Mouse (Mus musculus) lung, postnatal 0 days (tissue): ENCODE results near the gene Pbx2. TPM values are rescaled to one million over a fixed set of nuclear protein-coding genes. Genes with fewer than 3 reads are reported as not detected.

ENCODE experiments used
- ATAC-seq: fragments of 200-750 bp; cut with Nextera tagmentation; 2 replicates; pipeline ENCODE4 v1.8.0; 2017; ENCODE audit warnings: moderate library complexity
- DNase-seq: peaks from one replicate; pipeline ENCODE4 v3.0.0-alpha.2; 2016; ENCODE audit warnings: low spot score
- H3K27ac ChIP-seq: fragments of 300-500 bp; sonication (generic); 2 replicates; pipeline ENCODE4 v1.5.1; 2014; ENCODE audit warnings: antibody characterized with exemption, mild to moderate bottlenecking, low read length, mixed read lengths
- H3K27me3 ChIP-seq: fragments of 300-500 bp; sonication (generic); replicated peaks from 2 replicates; pipeline ENCODE4 v1.6.1; 2014; ENCODE audit warnings: low read length, mixed read lengths; ENCODE audit not compliant: insufficient read depth
- H3K36me3 ChIP-seq: fragments of 300-500 bp; sonication (generic); 2 replicates; pipeline ENCODE4 v1.6.1; 2014; ENCODE audit warnings: low read length, mixed read lengths; ENCODE audit not compliant: insufficient read depth
- H3K4me1 ChIP-seq: fragments of 300-500 bp; sonication (generic); 2 replicates; pipeline ENCODE4 v1.6.1; 2014; ENCODE audit warnings: antibody characterized with exemption, low read depth, low read length, mixed read lengths; ENCODE audit not compliant: insufficient read depth
- H3K4me2 ChIP-seq: fragments of 300-500 bp; sonication (generic); replicated peaks from 2 replicates; pipeline ENCODE4 v1.6.1; 2014; ENCODE audit warnings: low read depth, mild to moderate bottlenecking, low read length, moderate library complexity, mixed read lengths
- H3K4me3 ChIP-seq: fragments of 300-500 bp; sonication (generic); 2 replicates; pipeline ENCODE4 v1.5.1; 2014; ENCODE audit warnings: low read depth, low read length
- H3K9ac ChIP-seq: fragments of 300-500 bp; sonication (generic); replicated peaks from 2 replicates; pipeline ENCODE4 v1.6.1; 2014; ENCODE audit warnings: low read depth, mild to moderate bottlenecking
- H3K9me3 ChIP-seq: fragments of 300-500 bp; sonication (generic); 2 replicates; pipeline ENCODE4 v1.6.1; 2016; ENCODE audit warnings: low read length, mixed read lengths
- CTCF ChIP-seq: IDR thresholded peaks from 2 replicates; pipeline ENCODE4 v1.5.1; 2016; ENCODE audit warnings: antibody characterized with exemption, mild to moderate bottlenecking
- EP300 ChIP-seq: IDR thresholded peaks from 2 replicates; pipeline ENCODE4 v1.6.1; 2016; ENCODE audit warnings: antibody characterized with exemption, mild to moderate bottlenecking, control low read depth
- WGBS: fragments of 180-500 bp; shearing (Covaris S2); extraction: QIAGEN DNeasy Blood & Tissue Kit; methylation state at CpG from one replicate; pipeline ENCODE4 v1.1.7; 2014; 5-methylcytosine and 5-hydroxymethylcytosine counted together
- polyA plus RNA-seq: library from polyadenylated mRNA; unstranded; fragments of >200 nt; fragmentation: Nextera tagmentation; extraction: Ambion mirVana; gene quantifications from 2 replicates; pipeline ENCODE4 v1.2.1, GENCODE M21; 2015

Pbx2 gene
- polyA plus RNA-seq, 1 experiment from 2014 or later, result 15.0 TPM

DNA sequence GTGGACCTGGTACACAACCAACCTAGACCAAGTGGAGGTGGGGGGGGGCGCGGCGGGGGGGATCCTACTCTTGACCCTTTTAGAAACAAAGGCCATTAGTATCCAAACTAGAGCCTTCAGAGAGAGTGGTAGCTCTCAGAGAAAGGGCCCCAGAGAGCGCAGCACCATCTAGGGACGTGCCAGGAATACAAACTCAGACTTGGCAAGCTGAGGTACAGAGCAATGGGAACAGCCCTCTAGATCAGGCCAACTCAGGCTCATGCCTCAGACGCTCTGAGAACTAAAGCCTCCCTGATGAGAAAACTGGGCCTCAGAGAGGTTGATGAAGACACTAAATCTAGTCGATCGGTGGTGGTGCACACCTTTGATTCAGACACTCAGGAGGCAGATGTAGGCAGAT is 5.9 kb upstream of the Pbx2 start:
- peaks cover 22% of the 10 kb centered on the region; the same call in 1 of the 2 replicates for H3K4me1 ChIP-seq
- H3K9ac ChIP-seq, result no peak overlapping the region
- no peak overlapping the region for H3K27ac ChIP-seq
- ATAC-seq (no peak), DNase-seq (no peak)
- 90% methylated on average over 8 of the region's 8 CpGs for WGBS
- no peak overlapping the region for H3K4me3 ChIP-seq
- no peak for TF ChIP-seq EP300
- TF ChIP-seq CTCF, result no peak
- H3K9me3 ChIP-seq, result no peaks in the 10 kb centered on the region
- no peak overlapping the region for H3K4me2 ChIP-seq
- H3K27me3 ChIP-seq, result no peaks in the 10 kb centered on the region
- no peaks in the 10 kb centered on the region for H3K36me3 ChIP-seq

DNA sequence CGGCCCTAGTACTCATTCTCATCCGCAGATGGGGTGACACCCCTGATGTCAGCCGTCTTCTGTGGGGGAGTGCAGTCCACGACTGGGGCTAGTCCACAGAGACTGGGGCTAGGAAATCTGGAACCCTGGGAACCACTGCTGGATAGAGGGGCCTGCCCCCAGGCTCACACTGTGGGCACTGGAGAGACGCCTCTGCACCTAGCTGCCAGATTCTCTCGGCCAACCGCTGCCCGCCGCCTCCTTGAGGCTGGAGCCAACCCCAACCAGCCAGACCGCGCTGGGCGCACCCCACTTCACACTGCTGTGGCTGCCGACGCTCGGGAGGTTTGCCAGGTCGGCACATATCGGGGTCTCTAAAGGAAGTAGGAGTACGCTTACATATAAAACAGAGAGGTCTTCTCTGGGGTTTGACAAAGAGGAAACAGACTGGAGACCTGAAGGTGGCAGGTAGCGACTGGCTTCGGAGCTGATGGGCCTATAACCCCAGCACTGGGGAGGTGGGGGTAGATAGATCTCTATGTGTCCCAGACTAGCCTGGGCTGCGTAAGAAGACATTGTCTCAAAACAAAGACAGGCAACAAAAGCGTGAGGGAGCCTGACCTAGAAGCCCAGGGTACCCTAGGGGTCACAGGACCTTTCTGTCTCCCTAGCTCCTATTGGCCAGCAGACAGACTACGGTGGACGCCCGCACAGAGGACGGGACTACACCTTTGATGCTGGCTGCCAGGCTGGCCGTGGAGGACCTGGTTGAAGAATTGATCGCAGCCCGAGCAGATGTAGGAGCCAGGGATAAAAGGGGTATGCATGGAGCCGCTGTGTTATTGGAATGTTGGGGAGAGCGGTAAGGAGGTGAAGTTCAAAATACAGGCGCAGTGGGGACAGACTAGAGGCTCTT is 4.9 kb upstream of the Pbx2 start:
- Histone ChIP-seq H3K36me3 (no peaks in the 10 kb centered on the region), H3K27me3 (no peaks in the 10 kb centered on the region), H3K4me2 (peak overlapping the region; percentile 94), H3K9me3 (no peaks in the 10 kb centered on the region), H3K27ac (peak overlapping the region; percentile 89), H3K4me3 (peak overlapping the region; percentile 50; the same call in 1 of the 2 replicates), H3K4me1 (peaks cover 30% of the 10 kb centered on the region; the same call in 1 of the 2 replicates), H3K9ac (peak overlapping the region; percentile 8; the same call in 1 of the 2 replicates)
- TF ChIP-seq CTCF, result no peak
- no peak for TF ChIP-seq EP300
- ATAC-seq (no peak), DNase-seq (no peak)
- 23% methylated on average over 32 of the region's 32 CpGs for WGBS

DNA sequence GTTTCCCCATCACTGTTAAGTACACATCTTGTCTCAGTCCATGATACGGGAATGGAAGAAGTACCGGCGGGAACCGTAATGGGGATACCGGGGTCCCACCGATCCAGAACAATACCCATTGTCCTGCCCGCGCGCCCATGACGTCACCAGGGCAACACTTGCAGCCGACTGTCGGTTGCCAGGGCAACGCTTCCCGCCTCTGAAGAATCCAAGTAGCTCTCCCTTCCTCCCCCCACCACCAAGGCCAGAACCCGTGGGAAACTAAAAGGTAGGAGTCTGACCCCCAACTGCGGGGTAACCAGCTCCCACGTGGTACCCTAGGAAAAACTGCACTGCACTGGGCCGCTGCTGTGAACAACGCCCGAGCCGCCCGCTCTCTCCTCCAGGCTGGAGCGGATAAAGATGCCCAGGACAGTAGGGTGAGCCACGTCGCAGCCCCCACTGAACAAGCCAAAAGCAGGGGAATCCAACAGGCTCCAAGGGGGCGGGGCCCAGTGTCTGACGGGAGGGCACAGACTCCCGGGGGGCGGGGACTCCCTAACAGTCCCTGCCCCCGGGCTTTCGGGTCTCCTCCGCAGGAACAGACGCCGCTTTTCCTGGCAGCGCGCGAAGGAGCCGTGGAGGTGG is 4.2 kb upstream of the Pbx2 start:
- Histone ChIP-seq H3K4me2 (peak overlapping the region; percentile 94), H3K27me3 (no peaks in the 10 kb centered on the region), H3K4me3 (peak overlapping the region; percentile 50), H3K27ac (peak overlapping the region; percentile 89), H3K36me3 (no peaks in the 10 kb centered on the region), H3K4me1 (peaks cover 30% of the 10 kb centered on the region; the same call in 1 of the 2 replicates), H3K9me3 (no peaks in the 10 kb centered on the region), H3K9ac (peak overlapping the region; percentile 60)
- ATAC-seq (peak; percentile 72), DNase-seq (peak; percentile 94)
- WGBS, result 3% methylated on average over 37 of the region's 38 CpGs
- TF ChIP-seq CTCF (no peak), EP300 (no peak)

DNA sequence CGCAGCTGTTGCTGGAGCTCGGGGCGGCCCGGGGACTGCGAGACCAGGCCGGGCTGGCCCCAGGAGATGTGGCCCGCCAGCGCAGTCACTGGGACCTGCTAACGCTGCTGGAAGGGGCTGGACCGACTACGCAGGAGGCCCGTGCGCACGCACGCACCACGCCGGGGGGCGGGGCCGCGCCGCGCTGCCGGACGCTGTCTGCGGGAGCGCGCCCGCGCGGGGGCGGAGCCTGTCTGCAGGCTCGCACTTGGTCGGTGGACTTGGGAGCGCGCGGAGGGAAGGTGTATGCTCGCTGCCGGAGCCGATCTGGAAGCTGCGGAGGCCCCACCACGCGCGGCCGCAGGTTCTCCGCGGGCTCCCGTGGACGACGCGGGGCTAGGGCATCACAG is 3.6 kb upstream of the Pbx2 start:
- peak overlapping the region; percentile 89 for H3K27ac ChIP-seq
- H3K36me3 ChIP-seq, result no peaks in the 10 kb centered on the region
- H3K4me1 ChIP-seq, result peaks cover 30% of the 10 kb centered on the region; the same call in 1 of the 2 replicates
- no peaks in the 10 kb centered on the region for H3K9me3 ChIP-seq
- no peaks in the 10 kb centered on the region for H3K27me3 ChIP-seq
- DNase-seq (peak; percentile 98), ATAC-seq (peak; percentile 86)
- WGBS, result under 1% methylated on average over 32 of the region's 50 CpGs
- H3K4me2 ChIP-seq, result peak overlapping the region; percentile 94
- TF ChIP-seq EP300 (no peak), CTCF (no peak)
- H3K4me3 ChIP-seq, result peak overlapping the region; percentile 50
- peak overlapping the region; percentile 60 for H3K9ac ChIP-seq

DNA sequence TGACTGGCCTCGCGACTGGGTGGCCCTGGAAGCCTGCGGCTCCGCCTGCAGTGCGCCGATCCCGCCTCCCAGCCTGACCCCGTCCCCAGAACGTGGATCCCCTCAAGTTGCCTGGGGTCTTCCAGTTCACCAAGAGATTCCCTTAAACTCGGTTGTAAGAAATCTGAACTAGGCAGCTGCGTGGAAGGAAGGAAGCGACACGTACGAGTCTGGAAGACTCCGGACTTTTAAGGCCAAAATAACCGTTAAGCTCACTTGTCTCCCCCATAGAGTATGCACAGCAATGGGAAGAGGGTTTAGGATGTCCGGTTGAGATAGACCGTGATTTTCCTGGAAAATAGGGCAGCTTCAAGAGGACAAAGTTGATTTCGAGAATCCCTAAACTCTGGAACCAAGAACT is 3.3 kb upstream of the Pbx2 start:
- no peak for DNase-seq
- TF ChIP-seq CTCF (no peak), EP300 (no peak)
- peak overlapping the region; percentile 50 for H3K4me3 ChIP-seq

DNA sequence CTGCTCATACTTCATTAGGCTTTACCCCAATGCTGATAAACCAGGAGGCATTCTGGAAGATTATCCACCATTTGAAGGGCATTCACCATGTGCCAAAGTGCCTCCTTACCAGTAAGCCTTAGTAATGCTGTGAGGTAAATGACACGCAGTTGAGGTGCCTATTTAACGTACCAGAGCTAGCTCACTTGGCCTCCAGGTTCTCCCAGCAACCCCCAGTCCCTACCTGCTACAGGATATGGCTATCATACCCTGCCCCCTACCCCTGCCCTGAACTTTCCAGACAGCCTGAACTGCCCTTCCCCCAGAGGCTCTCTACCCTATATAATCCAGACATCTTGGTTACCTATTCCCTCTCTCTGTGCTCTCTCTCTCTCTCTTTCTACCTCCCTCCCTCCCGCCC is 2.3 kb upstream of the Pbx2 start:
- TF ChIP-seq CTCF (no peak), EP300 (no peak)
- Histone ChIP-seq H3K27ac (peak overlapping the region; percentile 97; the same call in 1 of the 2 replicates), H3K4me1 (peaks cover 30% of the 10 kb centered on the region; the same call in 1 of the 2 replicates), H3K4me2 (peak overlapping the region; percentile 96), H3K9me3 (no peaks in the 10 kb centered on the region), H3K27me3 (no peaks in the 10 kb centered on the region), H3K9ac (no peak overlapping the region), H3K36me3 (no peaks in the 10 kb centered on the region), H3K4me3 (peak overlapping the region; percentile 14; the same call in 1 of the 2 replicates)
- no peak for DNase-seq
- WGBS, result 57% methylated on average over 3 of the region's 3 CpGs
- ATAC-seq, result no peak

More for the DNA sequence above, 3.3 kb upstream of the Pbx2 start:
- 3% methylated on average over 19 of the region's 19 CpGs for WGBS
- no peak for ATAC-seq
- Histone ChIP-seq H3K27ac (peak overlapping the region; percentile 89), H3K27me3 (no peaks in the 10 kb centered on the region), H3K9ac (peak overlapping the region; percentile 60), H3K9me3 (no peaks in the 10 kb centered on the region), H3K4me1 (peaks cover 30% of the 10 kb centered on the region; the same call in 1 of the 2 replicates), H3K36me3 (no peaks in the 10 kb centered on the region), H3K4me2 (peak overlapping the region; percentile 94)
